Mouse (Mus musculus) heart, postnatal 0 days (tissue): ENCODE data around the gene Sstr5.

Experiments used
- CTCF ChIP-seq: IDR thresholded peaks from 2 replicates; pipeline ENCODE4 v1.5.1; 2016; ENCODE audit warnings: antibody characterized with exemption, control low read depth, low read depth
- EP300 ChIP-seq: IDR thresholded peaks from 2 replicates; pipeline ENCODE4 v1.6.1; 2016; ENCODE audit warnings: antibody characterized with exemption, low read depth

GRCm38 (mm10) chr17:25507799-25508198 is 10.7 kb upstream of the Sstr5 start:
- TF ChIP-seq CTCF (peak; percentile 96), EP300 (no peak)
